Mouse (Mus musculus) spleen, adult 2 months (tissue): ENCODE results near the gene Dmp1.

Experiments used
- CTCF ChIP-seq: fragments of 200-500 bp; IDR thresholded peaks from 2 replicates; pipeline ENCODE4 v1.5.1; 2011; ENCODE audit warnings: mild to moderate bottlenecking, inconsistent platforms; ENCODE audit not compliant: insufficient read depth, insufficient read length, insufficient replicate concordance; ENCODE audit errors: extremely low read depth
- POLR2A ChIP-seq: fragments of 200-500 bp; IDR thresholded peaks from 2 replicates; pipeline ENCODE4 v1.6.1; 2011; ENCODE audit warnings: low read depth, low read length, inconsistent platforms

GRCm38 (mm10) chr5:104239674-104240378, 37.4 kb downstream of the Dmp1 start:
- TF ChIP-seq CTCF (no peak), POLR2A (no peak)
